Mouse (Mus musculus): ENCODE measurements at regions not wholly inside any gene's neighbourhood (a gene's known extent, or its start where the extent isn't known, plus 50 kb on each side); places are given as distances from the start of the nearest gene placed in this dataset.

- TF ChIP-seq CTCF (IDR thresholded peaks at IDR 0.05; ENCODE audit: extremely low read depth, insufficient read length, insufficient replicate concordance, low read depth, low read length): no peak
- TF ChIP-seq POLR2A (IDR thresholded peaks at IDR 0.05; ENCODE audit: low read depth, low read length): no peak
These were observed 107.3 kb upstream of the Eef2kmt start for GRCm38 (mm10) chr16:5363007-5363570.
